Mouse (Mus musculus): ENCODE measurements around the gene Kcnmb2. TPM values are rescaled to one million over a fixed set of nuclear protein-coding genes. Genes with fewer than 3 reads are reported as not detected.

Kcnmb2 gene
- polyA plus RNA-seq, 1 experiment from 2014 or later = 2.4 TPM

DNA sequence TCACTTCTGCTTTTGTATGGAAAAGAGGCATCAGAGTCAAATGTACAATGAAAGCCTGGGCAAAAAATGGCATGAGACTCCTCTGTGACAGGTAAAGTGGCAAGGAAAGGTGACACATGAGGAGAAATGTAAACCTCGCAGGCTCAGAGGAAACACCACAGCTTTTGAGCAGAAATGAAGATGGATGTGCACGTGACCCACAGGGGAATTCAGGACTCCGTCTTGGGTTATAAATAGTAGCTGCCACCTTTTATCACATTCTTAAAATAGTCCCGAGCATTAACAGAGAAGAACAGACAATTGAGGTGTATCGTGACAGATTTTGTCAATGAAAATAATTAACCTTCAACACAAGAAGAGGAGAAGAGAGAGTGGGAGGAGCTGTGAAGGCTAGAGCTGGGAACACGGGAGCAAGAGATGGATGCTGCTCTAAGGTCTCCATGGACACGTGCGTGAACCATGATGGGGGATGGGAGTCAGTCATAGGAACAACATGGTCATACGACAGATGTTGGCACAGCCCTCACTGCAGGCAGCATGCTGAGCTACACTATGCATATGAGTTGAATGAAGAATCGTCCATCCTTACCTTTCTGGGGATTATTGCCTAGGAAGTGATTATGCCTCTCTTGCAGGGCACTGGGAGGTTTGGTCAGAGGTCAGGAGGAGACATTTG is 127.2 kb downstream of the Kcnmb2 start:
- ATAC-seq (replicated peaks; ENCODE audit: low FRiP score) = no peak
- Histone ChIP-seq H3K4me1 (no peaks in the 10 kb centered on the region), H3K9me3 (replicated peaks) (no peaks in the 10 kb centered on the region), H3K27me3 (no peaks in the 10 kb centered on the region), H3K4me2 (no peak overlapping the region), H3K27ac (no peak overlapping the region), H3K4me3 (replicated peaks) (no peak overlapping the region), H3K36me3 (no peaks in the 10 kb centered on the region), H3K9ac (no peak overlapping the region)
- WGBS = 59% methylated on average over 10 of the region's 10 CpGs

DNA sequence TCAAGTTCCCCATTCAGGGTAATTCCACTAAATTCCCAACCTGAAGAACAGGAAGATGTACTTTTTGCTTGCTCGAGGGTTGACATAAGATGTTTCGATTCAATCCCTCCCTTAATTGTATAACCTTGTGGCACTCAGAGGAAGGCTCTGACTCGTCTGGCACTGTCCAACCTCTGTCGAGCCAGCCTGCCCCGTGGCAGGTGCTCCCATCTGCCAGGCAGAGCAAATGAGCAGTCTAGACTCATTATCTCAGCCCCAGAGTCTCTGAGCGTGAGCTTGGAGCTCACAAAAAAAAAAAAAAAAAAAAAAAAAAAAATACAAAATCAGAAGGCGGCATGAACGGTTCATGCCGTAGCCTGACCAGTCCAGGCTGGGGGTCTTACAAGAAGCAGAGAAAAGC is 130.1 kb downstream of the Kcnmb2 start:
- Histone ChIP-seq H3K9ac (no peak overlapping the region), H3K36me3 (no peaks in the 10 kb centered on the region), H3K27ac (no peak overlapping the region), H3K4me2 (no peak overlapping the region), H3K4me3 (replicated peaks) (no peak overlapping the region), H3K4me1 (no peaks in the 10 kb centered on the region), H3K9me3 (replicated peaks) (no peaks in the 10 kb centered on the region), H3K27me3 (no peaks in the 10 kb centered on the region)
- WGBS = 75% methylated on average over 9 of the region's 9 CpGs
- ATAC-seq (replicated peaks; ENCODE audit: low FRiP score) = no peak

DNA sequence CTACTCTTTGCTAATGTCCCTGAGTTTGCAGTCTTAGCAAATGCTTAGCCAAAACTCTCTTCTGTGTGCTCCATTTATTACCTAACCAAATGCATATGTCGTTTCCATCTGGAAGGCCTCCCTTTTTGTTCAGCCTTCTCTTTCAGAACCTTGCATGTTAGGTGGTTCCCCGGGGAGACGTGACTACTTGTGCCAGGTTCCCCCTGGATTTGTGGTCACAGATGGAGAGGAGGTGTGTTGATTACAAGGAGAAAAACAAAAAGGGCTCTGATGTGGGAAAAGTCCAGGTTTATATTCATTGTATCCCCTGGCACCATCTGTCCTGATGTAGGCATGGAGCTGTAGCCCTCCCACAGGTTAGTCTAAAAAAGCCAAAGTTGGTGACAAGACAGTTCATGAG is 141.5 kb downstream of the Kcnmb2 start:
- Histone ChIP-seq H3K4me2 (no peak overlapping the region), H3K9ac (no peak overlapping the region), H3K9me3 (replicated peaks) (no peaks in the 10 kb centered on the region), H3K27me3 (no peaks in the 10 kb centered on the region), H3K27ac (no peak overlapping the region), H3K36me3 (no peaks in the 10 kb centered on the region), H3K4me1 (no peaks in the 10 kb centered on the region), H3K4me3 (replicated peaks) (no peak overlapping the region)
- WGBS = 88% methylated on average over 3 of the region's 3 CpGs
- ATAC-seq (replicated peaks; ENCODE audit: low FRiP score) = no peak

- Histone ChIP-seq H3K9me3 (replicated peaks) (no peaks in the 10 kb centered on the region), H3K27me3 (no peaks in the 10 kb centered on the region), H3K27ac (no peak overlapping the region), H3K4me3 (replicated peaks) (no peak overlapping the region), H3K9ac (no peak overlapping the region), H3K36me3 (no peaks in the 10 kb centered on the region), H3K4me1 (no peaks in the 10 kb centered on the region), H3K4me2 (no peak overlapping the region)
- WGBS = 93% methylated on average over 3 of the region's 3 CpGs
- ATAC-seq (replicated peaks; ENCODE audit: low FRiP score) = no peak
Measured at GRCm38 (mm10) chr3:32048777-32049176, 146.5 kb downstream of the Kcnmb2 start.

GRCm38 (mm10) chr3:32052596-32052995 is 150.3 kb downstream of the Kcnmb2 start:
- Histone ChIP-seq H3K4me2 (no peak overlapping the region), H3K9ac (no peak overlapping the region), H3K9me3 (replicated peaks) (no peaks in the 10 kb centered on the region), H3K4me3 (replicated peaks) (no peak overlapping the region), H3K27ac (no peak overlapping the region), H3K27me3 (no peaks in the 10 kb centered on the region), H3K36me3 (no peaks in the 10 kb centered on the region), H3K4me1 (no peaks in the 10 kb centered on the region)
- no peak for ATAC-seq (replicated peaks; ENCODE audit: low FRiP score)
- 68% methylated on average over 3 of the region's 3 CpGs for WGBS

- Histone ChIP-seq H3K9ac (no peak overlapping the region), H3K27ac (no peak overlapping the region), H3K4me1 (no peaks in the 10 kb centered on the region), H3K4me3 (replicated peaks) (no peak overlapping the region), H3K4me2 (no peak overlapping the region), H3K36me3 (no peaks in the 10 kb centered on the region), H3K9me3 (replicated peaks) (no peaks in the 10 kb centered on the region), H3K27me3 (no peaks in the 10 kb centered on the region)
- 91% methylated on average over 10 of the region's 10 CpGs for WGBS
- no peak for ATAC-seq (replicated peaks; ENCODE audit: low FRiP score)
Measured at GRCm38 (mm10) chr3:32053610-32054241, 151.4 kb downstream of the Kcnmb2 start.

- ATAC-seq (replicated peaks; ENCODE audit: low FRiP score) = no peak
- no peak overlapping the region for H3K9ac ChIP-seq
- WGBS = 53% methylated on average over 10 of the region's 10 CpGs
- H3K9me3 ChIP-seq (replicated peaks) = no peaks in the 10 kb centered on the region
- no peaks in the 10 kb centered on the region for H3K36me3 ChIP-seq
- H3K27ac ChIP-seq = no peak overlapping the region
- H3K4me2 ChIP-seq = no peak overlapping the region
- H3K27me3 ChIP-seq = no peaks in the 10 kb centered on the region
- H3K4me3 ChIP-seq (replicated peaks) = no peak overlapping the region
- H3K4me1 ChIP-seq = no peaks in the 10 kb centered on the region
Measured at GRCm38 (mm10) chr3:32059888-32060656, 157.8 kb downstream of the Kcnmb2 start.

DNA sequence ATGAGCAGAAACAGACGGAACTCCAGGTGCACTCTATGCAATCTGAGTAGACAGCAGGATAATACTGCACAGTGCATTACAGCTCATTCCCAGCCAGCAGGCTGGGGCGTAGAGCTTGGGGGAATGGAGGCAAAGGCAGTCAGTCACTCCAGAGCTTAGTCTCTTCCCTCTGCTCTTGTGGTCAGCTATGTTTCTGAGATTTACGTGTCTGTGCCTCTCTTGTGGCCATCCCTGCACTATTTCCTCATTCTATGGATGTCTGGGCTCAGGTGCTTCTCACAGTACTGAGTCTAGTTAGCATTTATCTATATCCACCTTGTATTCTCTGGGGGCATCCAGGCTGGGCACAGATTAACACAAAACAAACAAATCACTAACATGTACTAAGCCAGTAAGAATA is 160.4 kb downstream of the Kcnmb2 start:
- no peaks in the 10 kb centered on the region for H3K27me3 ChIP-seq
- H3K9me3 ChIP-seq (replicated peaks) = no peaks in the 10 kb centered on the region
- H3K4me3 ChIP-seq (replicated peaks) = no peak overlapping the region
- H3K4me2 ChIP-seq = no peak overlapping the region
- H3K27ac ChIP-seq = no peak overlapping the region
- WGBS = 91% methylated on average over 3 of the region's 3 CpGs
- H3K4me1 ChIP-seq = no peaks in the 10 kb centered on the region
- no peak for ATAC-seq (replicated peaks; ENCODE audit: low FRiP score)
- no peaks in the 10 kb centered on the region for H3K36me3 ChIP-seq
- no peak overlapping the region for H3K9ac ChIP-seq

GRCm38 (mm10) chr3:32063312-32063711 is 161.0 kb downstream of the Kcnmb2 start:
- no peak overlapping the region for H3K27ac ChIP-seq
- no peak overlapping the region for H3K4me3 ChIP-seq (replicated peaks)
- no peaks in the 10 kb centered on the region for H3K36me3 ChIP-seq
- WGBS = 80% methylated on average over 3 of the region's 3 CpGs
- no peaks in the 10 kb centered on the region for H3K27me3 ChIP-seq
- no peak overlapping the region for H3K9ac ChIP-seq
- H3K4me2 ChIP-seq = no peak overlapping the region
- ATAC-seq (replicated peaks; ENCODE audit: low FRiP score) = no peak
- no peaks in the 10 kb centered on the region for H3K9me3 ChIP-seq (replicated peaks)
- no peaks in the 10 kb centered on the region for H3K4me1 ChIP-seq

- 51% methylated on average over 9 of the region's 9 CpGs for WGBS
Measured at GRCm38 (mm10) chr3:32067004-32067935, 165.0 kb downstream of the Kcnmb2 start.

DNA sequence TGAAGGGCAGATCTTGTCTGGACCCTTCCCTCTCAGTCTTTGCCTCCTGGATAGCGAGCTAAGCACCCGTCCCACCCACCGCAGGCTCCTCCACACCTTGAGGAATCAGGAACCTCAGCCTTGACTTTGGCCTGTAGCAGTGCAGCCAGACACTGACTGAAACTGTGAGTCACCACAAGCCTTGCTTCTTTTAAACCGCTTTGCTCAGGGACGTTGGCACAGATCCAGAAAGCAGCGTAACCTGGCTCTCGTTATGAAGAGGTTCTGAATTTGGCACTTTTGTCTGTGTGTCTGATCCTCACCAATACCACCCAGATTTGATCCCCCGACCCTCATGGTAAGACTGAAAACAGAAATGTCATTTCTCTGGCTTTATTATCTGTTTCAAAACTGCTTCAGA is 171.6 kb downstream of the Kcnmb2 start:
- no peak overlapping the region for H3K4me2 ChIP-seq
- no peak overlapping the region for H3K9ac ChIP-seq
- H3K27me3 ChIP-seq = no peaks in the 10 kb centered on the region
- H3K4me3 ChIP-seq (replicated peaks) = no peak overlapping the region
- 77% methylated on average over 8 of the region's 8 CpGs for WGBS
- H3K9me3 ChIP-seq (replicated peaks) = no peaks in the 10 kb centered on the region
- no peaks in the 10 kb centered on the region for H3K4me1 ChIP-seq
- no peaks in the 10 kb centered on the region for H3K36me3 ChIP-seq
- ATAC-seq (replicated peaks; ENCODE audit: low FRiP score) = no peak
- no peak overlapping the region for H3K27ac ChIP-seq

More at GRCm38 (mm10) chr3:32067004-32067935, 165.0 kb downstream of the Kcnmb2 start:
- H3K36me3 ChIP-seq = no peaks in the 10 kb centered on the region
- H3K4me1 ChIP-seq = no peaks in the 10 kb centered on the region
- H3K4me3 ChIP-seq (replicated peaks) = no peak overlapping the region
- H3K27ac ChIP-seq = no peak overlapping the region
- ATAC-seq (replicated peaks; ENCODE audit: low FRiP score) = no peak
- H3K27me3 ChIP-seq = no peaks in the 10 kb centered on the region
- H3K9ac ChIP-seq = no peak overlapping the region
- no peaks in the 10 kb centered on the region for H3K9me3 ChIP-seq (replicated peaks)
- H3K4me2 ChIP-seq = no peak overlapping the region

Measured in kidney, embryonic 15.5 days (tissue).